Mouse (Mus musculus): Measurements from ENCODE around the gene Crybb1.

DNA sequence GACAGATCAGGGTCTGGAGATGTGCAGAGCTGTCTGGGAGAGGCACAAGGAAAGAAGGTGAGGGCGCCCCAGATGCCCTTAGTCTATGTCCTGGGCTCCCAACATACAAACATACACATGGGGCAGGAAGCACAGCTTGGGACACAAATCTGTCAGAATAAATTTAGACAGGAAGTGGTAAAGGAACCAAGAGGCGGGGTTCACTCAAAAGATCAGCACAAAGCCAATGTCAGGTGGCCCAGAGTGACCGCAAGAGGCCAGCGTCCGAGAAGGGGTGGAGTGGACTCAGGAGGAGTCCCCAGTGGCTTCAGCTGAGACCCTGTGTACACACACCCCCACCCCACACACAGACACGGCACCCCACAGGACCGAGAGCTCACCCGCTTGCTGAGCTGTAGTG, 35.4 kb upstream of the Crybb1 start:
- no peak for TF ChIP-seq CTCF (IDR thresholded peaks at IDR 0.05; ENCODE audit: extremely low read depth, insufficient read depth, insufficient read length, insufficient replicate concordance)
- TF ChIP-seq POLR2A (IDR thresholded peaks at IDR 0.05; ENCODE audit: low read depth, low read length), result no peak
